Mouse (Mus musculus) limb, embryonic 11.5 days (tissue): ENCODE measurements at regions not wholly inside any gene's neighbourhood (a gene's known extent, or its start where the extent isn't known, plus 50 kb on each side); places are given as distances from the start of the nearest gene placed in this dataset. TPM values are rescaled to one million over a fixed set of nuclear protein-coding genes. Genes with fewer than 3 reads are reported as not detected.

ENCODE experiments used
- ATAC-seq: fragments of 200-750 bp; cut with Nextera tagmentation; 2 replicates; pipeline ENCODE4 v1.8.0; 2017; ENCODE audit warnings: low read depth; ENCODE audit not compliant: insufficient number of reproducible peaks, low FRiP score, low TSS enrichment
- DNase-seq: peaks from one replicate; pipeline ENCODE4 v3.0.0-alpha.2; 2015; ENCODE audit warnings: low spot score
- H3K27ac ChIP-seq: fragments of 300-500 bp; sonication (generic); replicated peaks from 2 replicates; pipeline ENCODE4 v1.5.1; 2014; ENCODE audit warnings: low read depth, mild to moderate bottlenecking, low read length
- H3K27me3 ChIP-seq: fragments of 300-500 bp; sonication (generic); 2 replicates; pipeline ENCODE4 v1.6.1; 2014; ENCODE audit warnings: mild to moderate bottlenecking, low read length, mixed read lengths; ENCODE audit not compliant: control insufficient read depth, insufficient read depth
- H3K36me3 ChIP-seq: fragments of 300-500 bp; sonication (generic); 2 replicates; pipeline ENCODE4 v1.6.1; 2014; ENCODE audit warnings: mild to moderate bottlenecking, low read length, moderate library complexity, mixed read lengths; ENCODE audit not compliant: control insufficient read depth, insufficient read depth
- H3K4me1 ChIP-seq: fragments of 300-500 bp; sonication (generic); 2 replicates; pipeline ENCODE4 v1.6.1; 2014; ENCODE audit warnings: low read length, mixed read lengths; ENCODE audit not compliant: control insufficient read depth, insufficient read depth
- H3K4me2 ChIP-seq: fragments of 300-500 bp; sonication (generic); 2 replicates; pipeline ENCODE4 v1.6.1; 2014; ENCODE audit warnings: low read depth, mild to moderate bottlenecking, moderate library complexity; ENCODE audit not compliant: severe bottlenecking
- H3K4me3 ChIP-seq: fragments of 300-500 bp; sonication (generic); 2 replicates; pipeline ENCODE4 v1.5.1; 2014; ENCODE audit warnings: low read depth, low read length
- H3K9ac ChIP-seq: fragments of 300-500 bp; sonication (generic); 2 replicates; pipeline ENCODE4 v1.6.1; 2014; ENCODE audit warnings: mild to moderate bottlenecking, low read length
- H3K9me3 ChIP-seq: fragments of 300-500 bp; sonication (generic); 2 replicates; pipeline ENCODE4 v1.6.1; 2016; ENCODE audit warnings: low read length; ENCODE audit not compliant: control insufficient read depth
- WGBS: fragments of 180-500 bp; shearing (Covaris S2); extraction: QIAGEN DNeasy Blood & Tissue Kit; methylation state at CpG from one replicate; pipeline ENCODE4 v1.1.7; 2014; 5-methylcytosine and 5-hydroxymethylcytosine counted together
- microRNA-seq: library from miRNA; unstranded; fragments of <30 nt; microRNA quantifications from one replicate; pipeline ENCODE4, GENCODE M21; 2016

DNA sequence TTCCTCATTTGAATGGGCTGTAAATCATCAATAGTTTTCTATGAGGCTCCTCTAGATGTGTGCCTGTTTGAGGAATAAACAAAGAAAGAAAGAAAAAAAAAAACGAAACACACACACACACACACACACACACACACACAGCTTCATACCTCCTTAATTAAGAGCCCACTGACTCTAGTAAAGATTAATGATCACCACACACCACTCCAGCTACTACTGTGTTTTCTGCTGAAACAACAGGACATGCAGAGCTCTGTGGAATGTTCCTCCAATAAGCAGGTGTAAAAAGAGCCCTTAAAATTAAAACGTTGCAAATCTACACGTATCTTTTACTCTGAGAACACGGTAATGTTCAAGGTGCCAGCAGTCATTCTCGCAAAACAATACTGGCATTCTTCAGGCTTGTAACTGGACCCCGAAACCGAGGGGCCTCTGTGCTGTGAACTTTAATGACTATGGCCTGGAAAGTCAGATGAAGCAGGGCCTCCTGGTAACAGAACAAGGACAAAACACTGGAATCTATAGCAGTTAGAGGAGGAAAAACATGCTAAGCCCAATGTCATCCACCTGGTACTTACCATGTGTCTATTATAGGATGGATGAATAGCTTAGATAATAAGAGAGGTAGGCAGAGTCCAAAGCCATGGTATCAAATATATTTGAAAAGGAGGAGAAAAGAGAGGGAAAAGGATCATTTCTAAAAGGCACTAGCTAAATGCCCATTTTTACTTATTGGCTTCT lies 151.7 kb downstream of the Gm11361 start:
- ATAC-seq (peak; percentile 85), DNase-seq (peak; percentile 72)
- Histone ChIP-seq H3K4me1 (peaks cover 7% of the 10 kb centered on the region), H3K4me2 (no peak overlapping the region), H3K4me3 (no peak overlapping the region), H3K9me3 (no peaks in the 10 kb centered on the region), H3K9ac (no peak overlapping the region), H3K27ac (peak overlapping the region; percentile 84), H3K27me3 (no peaks in the 10 kb centered on the region), H3K36me3 (no peaks in the 10 kb centered on the region)
- WGBS, result 14% methylated on average over 7 of the region's 7 CpGs

DNA sequence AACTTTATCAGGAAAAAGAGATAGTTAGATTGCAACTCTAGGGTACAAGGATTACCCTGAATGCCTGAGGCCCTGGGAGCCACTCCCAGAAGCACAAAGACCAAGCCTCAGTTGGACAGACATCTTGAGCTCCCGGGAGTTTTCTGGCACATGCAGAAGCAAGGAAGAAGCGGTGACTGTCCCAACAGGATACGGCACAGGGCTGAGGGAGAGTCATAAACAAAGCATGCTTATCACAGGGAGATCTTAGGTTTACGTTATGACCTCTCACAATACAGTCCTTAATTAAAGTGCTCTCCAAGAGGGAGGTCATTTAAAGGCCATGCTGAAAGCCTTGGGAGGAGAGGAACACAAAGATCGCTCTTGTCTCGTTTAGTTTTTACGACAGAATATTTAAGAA lies 143.1 kb downstream of the Gm11361 start:
- Histone ChIP-seq H3K4me1 (peaks cover 8% of the 10 kb centered on the region), H3K27ac (no peak overlapping the region; the same call in 1 of the 2 replicates), H3K9ac (no peak overlapping the region), H3K9me3 (no peaks in the 10 kb centered on the region), H3K27me3 (no peaks in the 10 kb centered on the region), H3K4me3 (no peak overlapping the region), H3K4me2 (no peak overlapping the region), H3K36me3 (no peaks in the 10 kb centered on the region)
- 16% methylated on average over 7 of the region's 7 CpGs for WGBS
- ATAC-seq (no peak), DNase-seq (no peak)

Small RNA genes in the stretch of these regions (microRNA-seq; reads per million reads assigned to microRNA genes)
- gene Mir6368, result not detected
